Mouse (Mus musculus) neural tube, embryonic 10.5 days (tissue): ENCODE data around the gene Cpne1.

Experiments used
- DNase-seq: peaks from one replicate; pipeline ENCODE4 v3.0.0-alpha.2; 2017; ENCODE audit warnings: low spot score; ENCODE audit errors: extremely low spot score

Cpne1 gene

GRCm38 (mm10) chr2:156080391-156080790 is 31.4 kb downstream of the Cpne1 start:
- no peak for DNase-seq

- no peak for DNase-seq
These were observed 32.1 kb downstream of the Cpne1 start for GRCm38 (mm10) chr2:156079674-156080073.

DNA sequence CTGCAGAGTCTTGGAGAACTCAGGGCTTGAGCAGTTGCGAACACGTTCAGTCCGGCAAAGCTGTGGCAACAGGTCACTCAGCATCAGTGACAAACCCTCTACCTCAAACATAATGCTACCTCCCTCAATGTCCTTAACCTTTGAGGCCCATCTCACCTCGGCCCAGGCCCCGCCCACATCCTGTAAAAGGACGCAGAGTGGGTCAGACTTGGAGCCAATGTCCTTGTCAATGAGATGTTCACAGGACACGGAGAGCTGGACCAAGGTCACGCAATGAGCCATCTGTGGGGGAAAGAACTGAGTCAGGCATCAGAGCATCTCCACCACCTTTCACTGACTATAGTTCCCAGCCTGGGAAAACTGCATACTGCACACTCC is 32.6 kb downstream of the Cpne1 start:
- no peak for DNase-seq

DNA sequence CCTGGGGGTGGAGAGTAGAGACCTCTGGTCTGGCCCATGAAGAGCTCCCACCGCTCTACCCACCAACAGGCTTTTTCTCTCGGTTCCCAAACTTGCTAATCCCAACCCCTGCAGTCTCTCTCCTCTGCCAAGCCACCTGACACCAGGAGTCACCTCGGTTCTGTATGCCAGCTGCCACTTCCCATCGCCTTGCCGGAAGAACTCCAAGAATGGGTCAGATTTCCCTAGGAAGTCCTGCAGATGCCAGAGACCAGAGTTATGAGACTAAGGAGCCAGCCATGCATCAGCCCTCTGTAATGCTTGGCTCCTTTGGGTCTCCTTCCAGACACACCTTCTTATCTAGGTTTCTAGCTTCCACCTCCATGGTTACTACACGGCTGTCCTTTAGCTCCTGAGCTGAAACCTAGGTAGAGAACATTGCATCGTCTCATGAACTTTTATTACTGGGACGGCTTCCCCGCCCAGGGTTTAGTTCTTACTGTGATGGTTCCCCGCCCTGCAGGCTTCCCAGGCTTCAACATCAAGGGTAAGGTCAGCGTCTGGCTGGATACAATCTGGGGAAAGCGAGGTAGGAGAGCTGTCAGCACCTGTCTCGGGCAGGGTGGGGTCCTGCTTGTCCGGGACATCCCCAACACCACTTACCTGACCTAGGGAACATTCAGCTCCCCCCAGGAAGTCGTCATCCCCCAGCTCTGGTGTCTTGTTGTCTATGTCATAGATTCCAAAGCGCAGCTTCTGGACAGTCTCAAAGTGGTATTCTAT is 33.2 kb downstream of the Cpne1 start:
- DNase-seq = no peak

GRCm38 (mm10) chr2:156077461-156077860 is 34.3 kb downstream of the Cpne1 start:
- no peak for DNase-seq

DNA sequence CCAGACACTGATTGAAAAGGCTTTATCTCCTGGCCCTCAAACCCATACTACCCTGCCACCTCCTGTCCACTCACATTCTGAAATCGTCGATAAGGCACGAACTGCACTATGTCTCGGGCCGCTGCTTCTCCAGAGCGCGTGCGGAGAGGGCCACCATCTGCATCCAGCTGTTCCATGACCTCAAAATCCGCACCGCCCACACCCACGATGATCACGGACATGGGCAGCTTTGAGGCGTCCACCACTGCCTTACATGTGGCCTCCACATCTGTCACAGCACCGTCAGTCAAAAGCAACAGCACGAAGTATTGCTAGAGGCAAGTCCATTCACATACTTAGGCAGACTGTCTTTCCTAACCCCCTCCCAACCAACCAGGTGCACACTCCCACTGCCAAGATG is 38.0 kb downstream of the Cpne1 start:
- DNase-seq = no peak

GRCm38 (mm10) chr2:156071236-156071635 is 40.5 kb downstream of the Cpne1 start:
- DNase-seq = no peak

DNA sequence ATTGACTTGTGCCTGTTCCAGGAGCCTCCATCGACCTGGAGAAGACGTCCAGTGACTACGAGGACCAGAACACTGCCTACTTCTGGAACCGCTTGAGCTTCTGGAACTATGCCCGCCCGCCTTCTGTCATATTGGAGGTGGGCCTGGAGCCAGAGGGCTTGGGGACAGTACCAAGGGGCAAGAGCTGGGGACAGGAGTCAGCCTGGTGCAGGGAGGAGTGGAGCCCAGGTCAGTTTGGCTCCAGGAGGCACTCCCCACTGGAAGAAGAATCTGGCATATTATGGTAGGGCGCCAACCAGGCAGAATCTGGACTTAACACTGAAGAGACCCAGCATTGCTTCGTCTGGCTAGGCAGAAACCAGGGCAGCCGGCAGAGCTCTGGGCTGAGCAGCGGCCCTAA is 43.8 kb downstream of the Cpne1 start:
- no peak for DNase-seq

DNA sequence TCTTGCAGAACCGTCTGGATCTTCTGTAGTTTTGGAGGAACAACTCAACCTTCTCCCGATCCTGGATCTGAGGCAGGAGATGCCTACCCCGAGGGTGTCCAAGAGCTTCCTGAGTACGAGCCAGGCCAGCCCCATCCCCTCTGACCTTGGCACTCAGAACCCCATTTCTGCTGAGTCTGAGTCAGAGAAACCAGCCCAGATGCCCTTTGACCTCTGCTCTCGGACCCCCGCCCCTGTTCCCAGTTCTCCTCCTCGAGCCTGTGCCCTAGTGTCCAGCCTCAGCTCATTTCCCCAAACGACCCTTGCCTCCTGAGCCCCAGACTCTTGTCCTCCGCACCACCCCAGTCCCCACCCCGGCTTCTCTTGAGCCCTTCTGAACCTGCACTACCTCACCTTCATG is 45.6 kb downstream of the Cpne1 start:
- no peak for DNase-seq

GRCm38 (mm10) chr2:156065099-156066041 is 46.4 kb downstream of the Cpne1 start, which contains the start of gene Spag4:
Gene Spag4 (plus strand): TSS chr2:156065175.
- DNase-seq = peak; percentile 92

- DNase-seq = no peak
These were observed 58.9 kb downstream of the Cpne1 start, which contains the start of gene Fer1l4 for GRCm38 (mm10) chr2:156052816-156053215. Gene Fer1l4 (minus strand): TSS chr2:156052947.

DNA sequence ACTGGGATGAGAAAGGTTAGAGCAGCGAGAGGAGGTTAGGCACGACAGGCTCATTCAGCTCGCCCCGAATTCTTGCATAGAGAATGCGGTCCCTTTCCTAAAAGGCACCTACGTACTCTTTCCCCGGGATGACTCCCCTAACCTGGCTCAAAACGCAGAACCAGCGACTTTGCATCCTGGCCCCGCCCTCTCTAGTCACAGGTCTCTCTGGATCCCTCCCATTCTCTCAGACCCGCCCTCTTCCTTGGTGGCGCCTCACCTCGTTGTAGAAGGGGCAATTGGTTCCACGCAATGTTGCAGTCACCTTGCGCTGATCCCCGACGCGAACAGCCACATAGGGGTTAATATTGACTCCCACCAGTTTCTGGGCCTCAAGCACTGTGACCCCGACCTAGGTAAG is 63.8 kb downstream of the Cpne1 start:
- no peak for DNase-seq

DNA sequence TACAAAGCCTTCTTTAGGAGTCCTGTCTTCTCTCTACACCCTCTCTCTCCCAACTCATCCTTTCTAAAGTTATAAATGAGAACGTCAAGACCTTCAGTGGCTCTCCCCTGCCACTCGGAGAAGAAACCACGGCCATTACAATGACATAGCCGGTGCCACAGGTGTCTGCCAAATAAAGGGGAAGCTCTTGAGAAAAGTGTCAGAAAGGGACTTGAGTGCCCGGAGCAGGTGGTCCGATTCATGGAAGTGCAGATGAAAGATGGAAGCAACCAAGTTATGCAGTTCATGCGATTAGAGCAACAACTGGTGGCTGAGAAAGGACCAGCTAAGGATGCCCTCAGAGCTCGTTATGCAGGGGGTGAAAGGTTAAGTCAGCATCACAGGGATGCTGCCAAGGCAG is 68.9 kb downstream of the Cpne1 start:
- DNase-seq = no peak

DNA sequence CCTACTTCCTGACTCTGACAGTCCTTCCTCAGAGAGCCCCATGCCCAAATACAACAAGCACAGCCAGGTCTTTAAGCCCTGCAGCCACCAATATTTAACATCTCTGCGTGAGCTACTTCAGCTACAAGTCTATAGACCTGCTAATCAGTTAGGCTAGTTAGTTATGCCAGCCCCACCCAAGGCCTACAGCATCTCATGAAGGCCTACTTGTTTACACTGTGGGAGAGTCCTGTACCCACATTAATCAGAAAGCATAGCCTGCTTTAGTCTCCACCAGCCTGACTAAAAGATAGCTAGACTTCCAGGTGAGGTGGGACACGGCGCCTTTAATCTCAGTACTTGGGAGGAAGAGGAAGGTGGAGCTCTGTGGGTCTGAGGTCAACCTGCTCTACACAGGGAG is 72.4 kb downstream of the Cpne1 start:
- DNase-seq = no peak

GRCm38 (mm10) chr2:156025482-156025881 is 86.3 kb downstream of the Cpne1 start:
- DNase-seq = no peak
